Mouse (Mus musculus) thymus, postnatal 10 days (tissue): Measurements from ENCODE around the gene Nfkbil1.
A peak's percentile ranks its signal among the peaks of the same experiment; 100 is the strongest.

Source experiments
- DNase-seq, 2 experiments: peaks; one replicate each; pipeline ENCODE4 v3.0.0; 2021; ENCODE audit warnings: low spot score in 2 of 2

Nfkbil1 gene

DNA sequence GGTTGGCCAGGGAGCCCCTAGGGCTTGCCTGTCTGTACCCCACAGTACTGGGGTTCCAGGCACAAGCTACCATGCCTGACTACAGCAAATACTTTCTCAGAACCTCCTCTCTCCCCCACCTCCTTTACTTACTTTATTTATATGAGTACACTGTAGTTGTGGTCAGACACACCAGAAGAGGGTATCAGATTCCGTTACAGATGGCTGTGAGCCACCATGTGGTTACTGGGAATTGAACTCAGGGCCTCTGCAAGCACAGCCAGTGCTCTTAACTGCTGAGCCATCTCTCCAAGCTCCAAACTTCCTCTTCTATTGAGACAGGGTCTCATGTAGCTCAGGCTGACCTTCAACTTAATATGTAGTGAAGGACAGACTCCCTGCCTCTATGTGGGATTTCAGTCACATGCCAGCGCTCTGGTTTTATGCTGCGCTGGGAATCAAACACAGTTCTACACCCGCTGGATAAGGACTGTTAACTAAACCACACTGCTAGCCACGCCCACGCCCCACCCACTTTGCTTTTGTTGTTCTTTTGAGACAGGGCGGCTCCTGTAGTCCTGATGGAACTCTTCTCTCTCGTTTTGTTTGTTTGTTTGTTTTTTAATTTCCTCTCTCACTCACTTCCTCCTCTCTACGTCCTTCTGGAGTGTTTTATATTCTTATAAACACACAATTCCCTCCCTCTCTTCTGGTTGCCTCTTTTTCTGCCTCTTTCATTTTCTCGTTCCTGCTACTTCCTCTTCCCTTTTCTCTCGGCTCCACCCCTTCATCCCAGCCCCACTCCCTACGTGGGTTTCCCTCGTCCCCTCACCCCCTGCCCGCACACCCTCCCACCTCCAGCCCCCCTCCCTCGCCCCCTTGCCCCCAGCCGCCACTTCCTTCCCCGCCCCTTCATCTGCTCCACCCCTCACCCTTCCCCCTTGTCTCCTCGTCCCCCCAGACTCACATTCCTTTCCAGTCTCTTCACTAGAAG, 49.7 kb downstream of the Nfkbil1 start:
- DNase-seq, result peak; percentile 84 to 87

DNA sequence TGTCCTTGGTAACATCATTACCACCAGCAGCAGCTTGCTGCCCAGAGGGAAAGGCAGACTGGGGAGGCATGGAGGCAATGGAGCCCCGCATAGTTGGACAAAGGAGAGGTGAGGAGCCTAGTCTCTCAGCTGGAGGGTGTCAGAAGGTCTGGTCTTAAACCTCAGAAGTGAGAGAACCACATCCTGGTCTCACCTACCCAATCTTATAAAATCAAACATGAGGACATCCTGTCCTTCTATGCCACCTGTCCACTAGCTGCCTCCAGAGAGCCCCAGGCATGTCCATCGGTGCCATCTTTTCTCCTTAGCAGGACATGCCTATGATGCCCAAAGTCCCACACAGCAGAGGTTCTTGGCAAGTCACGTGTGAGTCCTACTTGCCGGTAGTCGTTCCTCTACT, 55.5 kb downstream of the Nfkbil1 start:
- DNase-seq, result no peak

DNA sequence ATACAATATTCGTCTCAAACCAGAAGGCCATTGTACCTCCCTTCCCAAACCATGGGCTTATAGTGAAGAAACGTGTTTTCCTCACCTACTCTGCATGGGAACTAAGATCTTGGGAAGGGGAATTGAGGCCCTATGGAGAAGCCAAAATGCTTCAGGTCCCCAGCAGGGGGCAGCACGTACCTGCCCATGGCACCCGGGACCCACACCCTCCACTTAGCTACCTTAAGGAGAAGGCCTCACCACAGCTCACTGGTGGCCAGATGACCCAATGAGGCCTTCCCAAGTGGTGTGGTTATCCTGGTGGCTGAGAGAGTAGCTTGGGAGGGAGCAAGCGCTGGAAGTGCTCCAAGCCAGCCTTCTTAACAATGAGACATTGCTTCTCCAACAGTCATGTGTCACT, 57.1 kb downstream of the Nfkbil1 start:
- DNase-seq, result peak; percentile 71 to 87

DNA sequence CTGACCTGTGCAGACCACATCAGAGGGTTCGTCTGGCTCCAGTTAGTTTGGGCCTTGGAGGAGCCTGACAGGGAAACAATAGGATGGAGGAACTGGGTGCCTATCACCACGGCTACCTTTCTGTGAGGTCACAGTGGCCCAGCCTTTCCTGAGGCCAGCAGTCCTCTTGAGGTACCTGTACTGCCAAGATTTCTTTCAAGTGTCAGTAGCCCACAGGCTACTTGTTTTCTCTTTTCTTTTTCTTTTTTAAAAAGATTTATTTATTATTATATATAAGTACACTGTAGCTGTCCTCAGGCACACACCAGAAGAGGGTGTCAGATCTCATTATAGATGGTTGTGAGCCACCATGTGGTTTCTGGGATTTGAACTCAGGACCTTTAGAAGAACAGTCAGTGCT, 59.6 kb downstream of the Nfkbil1 start, which contains the start of gene Aif1:
Gene Aif1 (minus strand): TSS at position 101 of the 400 bp plus-strand sequence.
- DNase-seq, result no peak

DNA sequence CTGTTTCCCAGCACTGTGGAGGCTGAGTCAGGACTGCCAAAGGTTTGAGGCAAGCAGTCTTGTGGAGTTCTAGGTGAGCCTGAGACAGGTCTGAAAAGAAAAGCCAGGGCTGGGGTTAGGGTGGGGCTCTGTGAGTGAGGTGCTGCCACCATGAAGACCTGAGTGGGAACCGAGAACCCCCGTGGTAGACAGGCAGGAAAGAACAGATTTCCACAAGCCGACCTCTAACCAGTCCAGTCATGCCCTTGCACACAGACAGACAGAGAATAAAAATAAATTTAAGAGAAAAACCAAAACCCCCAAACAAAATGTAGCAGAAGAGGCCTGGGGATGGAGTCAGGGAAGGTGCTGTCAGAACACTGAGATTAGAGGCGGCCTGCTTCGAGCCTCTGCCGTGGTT, 60.2 kb downstream of the Nfkbil1 start:
- DNase-seq, result no peak

DNA sequence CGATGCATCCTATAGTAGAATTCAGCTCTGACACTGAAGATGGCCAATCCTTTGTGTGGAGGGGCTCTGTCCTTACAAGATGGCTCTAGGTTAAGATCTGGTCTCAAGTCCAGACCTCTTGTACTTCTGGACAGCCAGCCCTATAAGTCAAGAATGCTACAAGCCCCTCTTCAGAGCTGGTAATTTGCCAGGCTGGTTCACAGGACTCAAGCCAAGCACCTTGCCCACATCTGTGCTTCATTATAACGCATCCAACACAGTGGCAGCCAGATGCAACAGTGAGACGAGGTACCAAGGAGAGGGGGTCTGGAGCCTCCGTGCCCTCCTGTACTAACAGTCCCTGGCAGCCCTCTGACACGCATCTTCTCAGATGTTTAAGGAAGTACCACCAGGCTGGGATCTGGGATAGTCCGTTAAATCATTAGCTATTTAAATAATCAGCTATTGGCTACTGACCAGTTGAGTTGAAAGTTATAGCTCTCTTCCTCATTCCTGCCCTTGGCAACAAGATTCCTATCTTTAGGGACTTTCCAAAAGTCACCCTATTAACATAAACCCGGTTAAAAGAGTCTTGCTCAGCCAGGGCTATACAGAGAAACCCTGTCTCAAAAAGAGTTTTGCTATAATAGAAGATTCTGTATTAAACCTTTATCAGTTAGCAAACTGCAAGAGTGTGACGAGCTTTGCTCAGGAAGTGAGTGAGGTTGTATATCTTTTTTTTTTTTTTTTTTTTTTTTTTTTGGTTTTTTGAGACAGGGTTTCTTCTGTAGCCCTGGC, 61.2 kb downstream of the Nfkbil1 start:
- DNase-seq, result no peak

DNA sequence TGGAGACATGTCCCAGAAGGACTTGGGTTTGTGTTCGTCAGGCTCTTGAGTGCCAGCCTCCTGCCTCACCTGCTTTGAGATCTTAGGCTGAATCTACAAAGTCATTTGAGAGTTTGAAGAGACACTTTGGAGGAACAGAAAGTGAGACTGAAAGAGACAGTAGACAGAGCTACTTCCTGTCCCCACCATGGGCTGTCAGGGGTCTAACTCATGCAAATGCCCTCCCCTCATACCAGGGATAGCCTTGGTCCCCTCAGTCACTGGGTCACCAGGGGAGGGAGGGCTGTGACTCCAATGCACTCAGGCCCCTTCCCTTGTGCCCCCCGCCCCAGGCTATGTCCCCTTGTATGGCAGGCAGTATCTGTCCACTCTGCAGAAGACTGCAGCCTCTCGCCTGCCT, 62.3 kb downstream of the Nfkbil1 start:
- DNase-seq, result no peak

DNA sequence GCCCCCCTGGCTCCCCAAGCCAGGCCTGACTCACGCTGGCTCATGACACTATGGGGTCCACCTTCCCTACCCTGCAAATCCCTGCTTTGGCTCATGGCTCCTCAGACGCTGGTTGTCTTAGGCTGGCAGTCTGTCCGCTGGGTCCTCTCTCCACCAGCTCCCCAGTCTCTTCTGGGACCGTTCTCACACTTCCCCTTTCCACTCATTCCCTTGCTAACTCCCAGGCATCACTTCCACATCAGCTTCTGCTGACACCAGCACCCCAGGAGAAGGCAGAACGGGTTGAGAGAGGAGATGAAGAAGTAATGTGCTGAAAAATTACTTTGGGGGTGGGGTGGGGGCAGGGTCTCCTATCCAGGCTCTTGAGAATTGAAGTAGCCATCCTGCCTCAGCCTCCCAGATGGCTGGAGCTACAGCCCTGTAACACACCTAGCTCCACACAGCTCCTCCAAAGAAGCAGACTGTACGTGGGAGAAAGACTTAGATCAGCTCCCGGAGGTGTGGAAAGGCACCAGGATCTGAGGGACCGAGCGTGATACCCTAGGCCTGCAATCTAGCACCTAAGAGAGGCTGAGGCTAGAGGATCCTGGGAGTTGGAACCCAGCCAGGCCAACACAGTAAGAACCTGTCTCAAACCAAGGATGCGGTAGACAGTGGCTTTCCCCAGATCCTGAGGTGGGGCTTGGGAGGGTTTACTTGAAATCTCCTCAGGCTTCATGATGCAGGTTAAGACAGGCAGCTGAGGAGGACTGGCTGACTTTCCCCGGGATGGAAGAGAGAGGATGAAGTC, 63.0 kb downstream of the Nfkbil1 start:
- DNase-seq, result no peak
